Mouse (Mus musculus) midbrain, embryonic 11.5 days (tissue): Measurements from ENCODE around the gene Spata22. TPM values are rescaled to one million over a fixed set of nuclear protein-coding genes. Genes with fewer than 3 reads are reported as not detected.

Source experiments
- ATAC-seq: fragments of 200-750 bp; cut with Nextera tagmentation; 2 replicates; pipeline ENCODE4 v1.8.0; 2017; ENCODE audit warnings: moderate TSS enrichment, moderate library complexity; ENCODE audit not compliant: low FRiP score
- DNase-seq: peaks from one replicate; pipeline ENCODE4 v3.0.0; 2015; ENCODE audit warnings: low spot score; ENCODE audit errors: missing footprints
- H3K27ac ChIP-seq: fragments of 300-500 bp; sonication (generic); 2 replicates; pipeline ENCODE4 v1.5.1; 2014; ENCODE audit warnings: low read depth, low read length
- H3K27me3 ChIP-seq: fragments of 300-500 bp; sonication (generic); 2 replicates; pipeline ENCODE4 v1.6.1; 2014; ENCODE audit warnings: mild to moderate bottlenecking, low read length, moderate library complexity, mixed read lengths; ENCODE audit not compliant: control insufficient read depth, insufficient read depth
- H3K36me3 ChIP-seq: fragments of 300-500 bp; sonication (generic); 2 replicates; pipeline ENCODE4 v1.6.1; 2014; ENCODE audit warnings: mild to moderate bottlenecking, low read length, moderate library complexity, mixed read lengths; ENCODE audit not compliant: control insufficient read depth, insufficient read depth
- H3K4me1 ChIP-seq: fragments of 300-500 bp; sonication (generic); 2 replicates; pipeline ENCODE4 v1.6.1; 2014; ENCODE audit warnings: low read length; ENCODE audit not compliant: control insufficient read depth, insufficient read depth
- H3K4me2 ChIP-seq: fragments of 300-500 bp; sonication (generic); 2 replicates; pipeline ENCODE4 v1.6.1; 2014; ENCODE audit warnings: mild to moderate bottlenecking, moderate library complexity
- H3K4me3 ChIP-seq: fragments of 300-500 bp; sonication (generic); 2 replicates; pipeline ENCODE4 v1.5.1; 2014; ENCODE audit warnings: low read depth, low read length
- H3K9ac ChIP-seq: fragments of 300-500 bp; sonication (generic); 2 replicates; pipeline ENCODE4 v1.6.1; 2014; ENCODE audit warnings: low read length
- H3K9me3 ChIP-seq: fragments of 300-500 bp; sonication (generic); 2 replicates; pipeline ENCODE4 v1.6.1; 2016; ENCODE audit warnings: low read length; ENCODE audit not compliant: control insufficient read depth
- WGBS: fragments of 180-500 bp; shearing (Covaris S2); extraction: QIAGEN DNeasy Blood & Tissue Kit; methylation state at CpG from one replicate; pipeline ENCODE4 v1.1.7; 2014; 5-methylcytosine and 5-hydroxymethylcytosine counted together
- polyA plus RNA-seq: library from polyadenylated mRNA; unstranded; fragments of >200 nt; fragmentation: Nextera tagmentation; extraction: Ambion mirVana; gene quantifications from 2 replicates; pipeline ENCODE4 v1.2.1, GENCODE M21; 2014

The Spata22 gene
- polyA plus RNA-seq, result not detected in 2 replicates

- H3K9me3 ChIP-seq, result no peaks in the 10 kb centered on the region
- no peaks in the 10 kb centered on the region for H3K27me3 ChIP-seq
- DNase-seq (no peak), ATAC-seq (no peak)
- H3K4me2 ChIP-seq, result no peak within 1 kb of the TSS
- H3K36me3 ChIP-seq, result no peaks in the 10 kb centered on the region
- H3K4me1 ChIP-seq, result no peaks in the 10 kb centered on the region
- no peak within 1 kb of the TSS for H3K9ac ChIP-seq
- no peak within 1 kb of the TSS for H3K4me3 ChIP-seq
- 79% methylated on average over 27 of the region's 27 CpGs for WGBS
- no peak within 1 kb of the TSS for H3K27ac ChIP-seq
Observed at GRCm38 (mm10) chr11:73329442-73329841, at the start of gene Spata22, which contains the start of the genes Aspa and Gm49340. Gene Spata22 (plus strand): TSS chr11:73329741. Gene Aspa (minus strand): TSS chr11:73329596. Gene Gm49340 (plus strand): TSS chr11:73329741.

- no peak overlapping the region for H3K9ac ChIP-seq
- ATAC-seq (no peak), DNase-seq (no peak)
- no peaks in the 10 kb centered on the region for H3K4me1 ChIP-seq
- H3K4me3 ChIP-seq, result no peak overlapping the region
- no peaks in the 10 kb centered on the region for H3K9me3 ChIP-seq
- 81% methylated on average over 5 of the region's 5 CpGs for WGBS
- H3K36me3 ChIP-seq, result no peaks in the 10 kb centered on the region
- no peak overlapping the region for H3K27ac ChIP-seq
- H3K27me3 ChIP-seq, result no peaks in the 10 kb centered on the region
- no peak overlapping the region for H3K4me2 ChIP-seq
Observed at GRCm38 (mm10) chr11:73280710-73281109, 48.8 kb upstream of the Spata22 start.

- Histone ChIP-seq H3K4me2 (peak overlapping the region; percentile 46), H3K9me3 (no peaks in the 10 kb centered on the region), H3K27ac (no peak overlapping the region), H3K36me3 (no peaks in the 10 kb centered on the region), H3K4me1 (no peaks in the 10 kb centered on the region), H3K27me3 (no peaks in the 10 kb centered on the region), H3K4me3 (peak overlapping the region; percentile 26), H3K9ac (peak overlapping the region; percentile 34)
- DNase-seq (peak; percentile 92), ATAC-seq (peak; percentile 83)
- 2% methylated on average over 16 of the region's 16 CpGs for WGBS
Observed at GRCm38 (mm10) chr11:73281528-73282027, 48.0 kb upstream of the Spata22 start.

- DNase-seq (no peak), ATAC-seq (no peak)
- 83% methylated on average over 9 of the region's 9 CpGs for WGBS
- H3K4me1 ChIP-seq, result no peaks in the 10 kb centered on the region
- no peak overlapping the region for H3K4me3 ChIP-seq
- no peak overlapping the region for H3K4me2 ChIP-seq
- H3K9me3 ChIP-seq, result no peaks in the 10 kb centered on the region
- no peaks in the 10 kb centered on the region for H3K27me3 ChIP-seq
- no peaks in the 10 kb centered on the region for H3K36me3 ChIP-seq
- no peak overlapping the region for H3K27ac ChIP-seq
- H3K9ac ChIP-seq, result no peak overlapping the region
Observed at GRCm38 (mm10) chr11:73283369-73283768, 46.2 kb upstream of the Spata22 start.

GRCm38 (mm10) chr11:73283926-73284325 lies 45.6 kb upstream of the Spata22 start:
- 68% methylated on average over 1 of the region's 1 CpGs for WGBS
- H3K4me2 ChIP-seq, result no peak overlapping the region
- no peak overlapping the region for H3K9ac ChIP-seq
- no peak for DNase-seq
- H3K4me1 ChIP-seq, result no peaks in the 10 kb centered on the region
- H3K36me3 ChIP-seq, result no peaks in the 10 kb centered on the region
- H3K4me3 ChIP-seq, result no peak overlapping the region
- ATAC-seq, result no peak
- no peak overlapping the region for H3K27ac ChIP-seq
- H3K27me3 ChIP-seq, result no peaks in the 10 kb centered on the region
- H3K9me3 ChIP-seq, result no peaks in the 10 kb centered on the region

- DNase-seq (no peak), ATAC-seq (no peak)
- Histone ChIP-seq H3K4me2 (no peak overlapping the region), H3K9me3 (no peaks in the 10 kb centered on the region), H3K4me1 (no peaks in the 10 kb centered on the region), H3K36me3 (no peaks in the 10 kb centered on the region), H3K9ac (no peak overlapping the region), H3K27me3 (no peaks in the 10 kb centered on the region), H3K4me3 (no peak overlapping the region), H3K27ac (no peak overlapping the region)
Observed at GRCm38 (mm10) chr11:73284351-73284750, 45.2 kb upstream of the Spata22 start.

GRCm38 (mm10) chr11:73289621-73290020 lies 39.9 kb upstream of the Spata22 start:
- no peaks in the 10 kb centered on the region for H3K36me3 ChIP-seq
- H3K9ac ChIP-seq, result no peak overlapping the region
- H3K4me2 ChIP-seq, result no peak overlapping the region
- H3K4me3 ChIP-seq, result no peak overlapping the region
- no peak overlapping the region for H3K27ac ChIP-seq
- ATAC-seq, result no peak
- DNase-seq, result no peak
- 82% methylated on average over 1 of the region's 1 CpGs for WGBS
- no peaks in the 10 kb centered on the region for H3K9me3 ChIP-seq
- no peaks in the 10 kb centered on the region for H3K27me3 ChIP-seq
- H3K4me1 ChIP-seq, result no peaks in the 10 kb centered on the region

GRCm38 (mm10) chr11:73303123-73303522 lies 26.4 kb upstream of the Spata22 start:
- Histone ChIP-seq H3K4me1 (peaks cover 4% of the 10 kb centered on the region; the same call in 1 of the 2 replicates), H3K9ac (no peak overlapping the region), H3K4me2 (no peak overlapping the region), H3K4me3 (no peak overlapping the region), H3K27me3 (no peaks in the 10 kb centered on the region), H3K36me3 (no peaks in the 10 kb centered on the region), H3K9me3 (no peaks in the 10 kb centered on the region), H3K27ac (no peak overlapping the region; the same call in 1 of the 2 replicates)
- 26% methylated on average over 2 of the region's 2 CpGs for WGBS
- ATAC-seq (peak; percentile 77), DNase-seq (no peak)

- Histone ChIP-seq H3K4me3 (no peak overlapping the region), H3K9me3 (no peaks in the 10 kb centered on the region), H3K27me3 (no peaks in the 10 kb centered on the region), H3K4me1 (no peaks in the 10 kb centered on the region), H3K9ac (no peak overlapping the region), H3K36me3 (no peaks in the 10 kb centered on the region), H3K4me2 (no peak overlapping the region), H3K27ac (no peak overlapping the region)
- WGBS, result 40% methylated on average over 3 of the region's 3 CpGs
- DNase-seq (no peak), ATAC-seq (no peak)
Observed at GRCm38 (mm10) chr11:73315961-73316360, 13.6 kb upstream of the Spata22 start.
